Comparison of ENCODE assay signal across 11 mouse cellular contexts in genomic region chr9:72183336-72183735, GRCm38 (mm10).
"Had no signal": no experiment of that assay in that cellular context is flagged by ENCODE, and none has a peak within 500 bp of the region (broad histone marks: within the 10 kb centered on the region; RNA-seq: fewer than 3 reads in every experiment).

No protein-coding gene starts in this region.

- DNase-seq: kidney, postnatal 14 days; liver; right cerebral cortex, postnatal 25 days; thymus, postnatal 4 days had no signal

- H3K4me3 ChIP-seq: kidney, embryonic 15.5 days; limb, embryonic 12.5 days; midbrain, embryonic 13.5 days; myocyte; neural tube, embryonic 15.5 days had no signal

- H3K27ac ChIP-seq: kidney, embryonic 15.5 days; limb, embryonic 12.5 days; liver, embryonic 14.5 days; midbrain, embryonic 13.5 days; neural tube, embryonic 15.5 days; stomach, postnatal 0 days had no signal

- H3K9me3 ChIP-seq: kidney, embryonic 15.5 days; limb, embryonic 12.5 days; midbrain, embryonic 13.5 days; neural tube, embryonic 15.5 days had no signal

- H3K27me3 ChIP-seq: kidney, embryonic 15.5 days; limb, embryonic 12.5 days; midbrain, embryonic 13.5 days; neural tube, embryonic 15.5 days had no signal

- H3K36me3 ChIP-seq: kidney, embryonic 15.5 days; limb, embryonic 12.5 days; midbrain, embryonic 13.5 days; neural tube, embryonic 15.5 days had no signal

- H3K4me1 ChIP-seq: kidney, embryonic 15.5 days; limb, embryonic 12.5 days; midbrain, embryonic 13.5 days; neural tube, embryonic 15.5 days had no signal
